Mouse (Mus musculus) spleen, adult 2 months (tissue): Measurements from ENCODE around the gene Rasa3. TPM values are rescaled to one million over a fixed set of nuclear protein-coding genes. Genes with fewer than 3 reads are reported as not detected.

ENCODE experiments used
- DNase-seq, 2 experiments: peaks; one replicate each; pipeline versions ENCODE4 v3.0.0 to v3.0.0-alpha.2; 2012 to 2021; ENCODE audit warnings: low spot score in 2 of 2, low read depth in 1 of 2
- H3K27ac ChIP-seq: fragments of 200-500 bp; 2 replicates; pipeline ENCODE4 v1.5.1; 2012; ENCODE audit warnings: low read length, inconsistent platforms; ENCODE audit not compliant: insufficient read depth
- H3K27me3 ChIP-seq: fragments of 200-500 bp; 2 replicates; pipeline ENCODE4 v1.6.1; 2012; ENCODE audit warnings: mild to moderate bottlenecking, moderate library complexity, low read length, inconsistent platforms; ENCODE audit not compliant: control insufficient read depth, insufficient read depth
- H3K36me3 ChIP-seq: fragments of 200-500 bp; 2 replicates; pipeline ENCODE4 v1.6.1; 2012; ENCODE audit warnings: mild to moderate bottlenecking, low read length, inconsistent platforms; ENCODE audit not compliant: control insufficient read depth, insufficient read depth
- H3K4me1 ChIP-seq: fragments of 200-500 bp; 2 replicates; pipeline ENCODE4 v1.6.1; 2011; ENCODE audit warnings: inconsistent platforms; ENCODE audit not compliant: control insufficient read depth, insufficient read depth, insufficient read length
- H3K4me3 ChIP-seq: fragments of 200-500 bp; 2 replicates; pipeline ENCODE4 v1.5.1; 2011; ENCODE audit warnings: mild to moderate bottlenecking, inconsistent platforms; ENCODE audit not compliant: insufficient read depth, insufficient read length; ENCODE audit errors: extremely low read depth
- CTCF ChIP-seq: fragments of 200-500 bp; IDR thresholded peaks from 2 replicates; pipeline ENCODE4 v1.5.1; 2011; ENCODE audit warnings: mild to moderate bottlenecking, inconsistent platforms; ENCODE audit not compliant: insufficient read depth, insufficient read length, insufficient replicate concordance; ENCODE audit errors: extremely low read depth
- POLR2A ChIP-seq: fragments of 200-500 bp; IDR thresholded peaks from 2 replicates; pipeline ENCODE4 v1.6.1; 2011; ENCODE audit warnings: low read depth, low read length, inconsistent platforms
- WGBS: fragments of 180-500 bp; shearing (Covaris S2); methylation state at CpG from one replicate; pipeline ENCODE4 v1.1.7; 2018; 5-methylcytosine and 5-hydroxymethylcytosine counted together
- polyA plus RNA-seq: library from polyadenylated mRNA; depleted of rRNA; stranded (reverse); fragments of >200 nt; gene quantifications from 2 replicates; pipeline ENCODE4 v1.2.3, GENCODE M21; 2012

Gene Rasa3
- polyA plus RNA-seq, 1 experiment = 98.7 TPM

DNA sequence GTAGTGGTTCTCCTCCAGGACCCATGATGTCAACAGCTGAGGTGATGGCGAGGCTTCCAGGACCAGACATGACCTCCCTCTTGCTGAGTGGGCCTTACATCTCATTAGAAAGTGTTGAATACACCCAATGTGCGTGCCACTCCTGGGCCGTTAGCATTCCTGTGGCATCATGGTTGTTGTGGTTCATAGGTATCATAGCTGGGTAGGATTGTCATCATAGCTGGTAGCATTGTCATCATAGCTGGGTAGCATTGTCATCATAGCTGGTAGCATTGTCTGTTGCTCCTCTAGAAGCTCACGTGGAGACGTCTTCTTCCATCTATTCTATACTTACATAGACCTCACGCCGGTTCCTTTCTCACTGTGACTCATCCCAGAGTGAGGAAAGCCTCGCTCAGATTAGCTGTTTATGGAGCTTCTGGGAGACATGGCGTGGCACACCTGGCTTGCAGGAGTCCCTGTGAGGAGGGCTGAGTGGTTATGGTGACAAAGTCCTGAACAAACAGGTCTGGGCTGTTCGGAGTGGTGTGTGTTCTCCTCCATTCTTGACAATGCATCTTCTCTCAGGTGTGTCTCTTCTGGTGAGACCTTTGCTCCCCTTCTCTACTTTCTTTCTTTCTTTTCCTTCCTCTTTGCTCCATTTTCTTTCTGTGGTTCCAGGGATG, 17.9 kb upstream of the Rasa3 start:
- Histone ChIP-seq H3K36me3 (no peaks in the 10 kb centered on the region), H3K27ac (no peak overlapping the region), H3K4me3 (no peak overlapping the region), H3K4me1 (no peaks in the 10 kb centered on the region), H3K27me3 (no peaks in the 10 kb centered on the region)
- TF ChIP-seq CTCF = no peak
- no peak for TF ChIP-seq POLR2A
- 91% methylated on average over 10 of the region's 10 CpGs for WGBS
- peak in 1 of 2 experiments; percentile 1 for DNase-seq

DNA sequence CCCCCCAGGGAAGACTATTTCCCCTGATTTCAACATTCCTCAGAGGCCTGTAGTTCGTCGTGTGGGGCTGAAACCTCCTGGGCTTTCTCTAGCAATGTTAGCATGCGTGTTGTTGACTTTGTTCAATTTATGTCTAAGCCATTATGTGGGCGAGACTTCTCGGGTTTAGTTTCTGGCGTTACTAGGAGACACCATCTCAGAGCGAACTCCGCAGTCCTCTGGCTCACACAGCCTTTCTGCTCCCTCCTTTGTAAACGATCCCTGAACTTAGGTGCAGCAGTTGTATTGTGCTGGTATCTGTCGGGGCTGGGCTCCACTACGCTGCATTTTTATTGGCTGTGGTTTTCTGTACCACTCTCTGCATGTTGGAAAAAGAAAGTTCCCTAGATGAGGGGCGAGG, 17.3 kb upstream of the Rasa3 start:
- TF ChIP-seq CTCF (no peak), POLR2A (no peak)
- H3K4me1 ChIP-seq = no peaks in the 10 kb centered on the region
- H3K27me3 ChIP-seq = no peaks in the 10 kb centered on the region
- 80% methylated on average over 12 of the region's 12 CpGs for WGBS
- H3K36me3 ChIP-seq = no peaks in the 10 kb centered on the region
- no peak overlapping the region for H3K4me3 ChIP-seq
- peak in 1 of 2 experiments; percentile 1 for DNase-seq
- H3K27ac ChIP-seq = no peak overlapping the region

DNA sequence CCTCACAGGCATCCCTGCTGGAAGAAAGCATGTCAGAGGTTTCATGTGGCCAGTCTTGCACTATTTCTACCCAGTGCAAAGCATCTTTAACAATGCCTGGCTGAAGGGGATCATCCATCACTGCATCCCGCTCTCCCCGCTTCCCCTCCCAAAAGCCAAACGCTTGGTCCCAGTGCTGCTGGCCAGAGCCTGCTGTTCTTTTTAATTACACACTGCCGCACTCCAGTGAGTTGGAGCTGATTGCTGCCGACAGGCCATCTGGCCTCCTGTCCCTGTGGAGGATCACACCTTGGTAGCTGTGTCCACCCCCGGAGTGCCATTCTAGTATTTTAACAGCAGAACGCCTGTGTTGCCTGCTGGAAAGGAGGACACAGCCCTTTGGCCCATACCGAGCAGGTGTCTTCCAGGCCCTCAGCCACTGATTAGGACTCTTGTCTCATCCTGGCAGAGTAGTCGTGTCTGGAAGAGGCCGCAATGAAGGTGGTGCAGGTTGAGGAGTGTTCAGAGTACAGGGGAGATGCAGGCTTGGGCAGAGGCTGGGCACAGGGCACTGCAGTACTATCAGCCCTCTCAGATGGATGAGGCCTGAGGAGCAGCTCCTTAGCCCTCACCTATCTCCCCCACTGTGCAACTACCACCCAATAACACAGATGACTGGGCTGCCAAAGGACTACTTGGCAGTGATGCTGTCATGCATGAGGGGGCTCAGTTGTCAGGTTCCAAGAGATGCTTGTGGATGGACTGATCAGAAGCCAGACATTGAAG, 15.1 kb upstream of the Rasa3 start:
- DNase-seq = peak in 1 of 2 experiments; percentile 1
- Histone ChIP-seq H3K27ac (no peak overlapping the region), H3K4me1 (peaks cover 8% of the 10 kb centered on the region; the same call in 1 of the 2 replicates), H3K27me3 (no peaks in the 10 kb centered on the region), H3K36me3 (no peaks in the 10 kb centered on the region), H3K4me3 (no peak overlapping the region)
- TF ChIP-seq CTCF (no peak), POLR2A (no peak)
- WGBS = 93% methylated on average over 10 of the region's 10 CpGs

DNA sequence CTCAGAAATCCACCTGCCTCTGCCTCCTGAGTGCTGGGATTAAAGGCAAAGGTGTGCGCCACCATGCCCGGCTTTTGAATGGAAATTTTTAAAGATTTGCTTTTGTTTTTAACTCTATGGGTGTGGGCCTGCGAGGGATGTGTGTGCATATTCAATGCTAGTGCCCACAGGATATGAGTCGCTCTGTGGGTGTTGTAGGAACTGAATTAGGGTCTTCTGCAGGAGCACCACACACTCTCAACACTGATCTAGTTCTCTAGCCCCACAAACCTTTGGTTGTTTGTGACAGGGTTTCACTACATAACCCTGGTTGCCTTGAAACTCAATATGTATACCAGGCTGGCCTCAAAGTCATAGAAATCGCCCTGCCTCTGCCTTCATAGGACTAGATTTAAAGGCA, 11.9 kb upstream of the Rasa3 start:
- H3K27ac ChIP-seq = no peak overlapping the region
- no peak for DNase-seq
- no peak overlapping the region for H3K4me3 ChIP-seq
- WGBS = 67% methylated on average over 5 of the region's 5 CpGs
- no peak for TF ChIP-seq CTCF
- TF ChIP-seq POLR2A = no peak
- H3K36me3 ChIP-seq = no peaks in the 10 kb centered on the region
- H3K4me1 ChIP-seq = peaks cover 29% of the 10 kb centered on the region; the same call in 1 of the 2 replicates
- H3K27me3 ChIP-seq = no peaks in the 10 kb centered on the region

DNA sequence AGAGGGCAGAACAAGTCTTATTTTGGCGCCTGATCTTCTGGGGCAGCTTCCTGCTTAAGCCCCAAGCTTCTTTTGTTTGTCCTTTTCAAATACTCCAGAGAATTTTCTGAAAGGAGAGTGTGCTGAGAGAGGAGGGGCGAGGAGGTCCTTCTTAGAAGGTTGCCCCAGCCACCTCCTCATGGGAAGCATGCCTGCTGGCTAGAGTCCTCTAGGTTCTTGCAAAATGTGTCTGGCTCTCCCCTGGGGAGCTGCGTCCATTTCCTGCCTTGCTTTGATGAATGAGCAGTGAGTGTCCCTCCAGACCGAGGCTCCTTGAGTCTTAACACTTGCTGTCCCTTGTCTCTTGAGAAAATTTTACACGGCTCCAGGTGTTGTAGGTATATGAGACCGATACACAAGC, 11.1 kb upstream of the Rasa3 start:
- TF ChIP-seq POLR2A = no peak
- WGBS = 49% methylated on average over 6 of the region's 6 CpGs
- Histone ChIP-seq H3K36me3 (no peaks in the 10 kb centered on the region), H3K4me3 (no peak overlapping the region), H3K27ac (peak overlapping the region; percentile 64), H3K4me1 (peaks cover 33% of the 10 kb centered on the region; the same call in 1 of the 2 replicates), H3K27me3 (no peaks in the 10 kb centered on the region)
- no peak for DNase-seq

DNA sequence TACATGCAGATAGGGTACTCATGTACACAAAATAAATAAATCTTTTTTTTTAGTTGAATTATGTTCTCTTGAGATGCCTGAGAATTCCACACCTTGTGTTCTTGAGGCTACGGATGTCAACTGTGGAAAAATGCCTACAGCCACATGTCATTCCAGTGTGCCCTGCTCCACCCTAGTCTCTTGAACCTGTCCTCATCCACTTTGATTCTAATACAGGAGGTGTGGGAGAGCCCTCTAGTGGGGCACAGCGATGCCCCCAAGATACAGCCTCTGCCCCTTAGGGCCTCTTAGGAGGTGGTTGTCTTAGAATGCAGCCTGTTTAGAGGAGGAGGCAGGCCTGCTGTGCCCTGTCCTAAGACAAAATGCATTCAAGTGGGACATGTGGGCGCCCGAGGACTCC, 10.5 kb upstream of the Rasa3 start:
- 42% methylated on average over 4 of the region's 4 CpGs for WGBS
- DNase-seq = peak in 1 of 2 experiments; percentile 57

DNA sequence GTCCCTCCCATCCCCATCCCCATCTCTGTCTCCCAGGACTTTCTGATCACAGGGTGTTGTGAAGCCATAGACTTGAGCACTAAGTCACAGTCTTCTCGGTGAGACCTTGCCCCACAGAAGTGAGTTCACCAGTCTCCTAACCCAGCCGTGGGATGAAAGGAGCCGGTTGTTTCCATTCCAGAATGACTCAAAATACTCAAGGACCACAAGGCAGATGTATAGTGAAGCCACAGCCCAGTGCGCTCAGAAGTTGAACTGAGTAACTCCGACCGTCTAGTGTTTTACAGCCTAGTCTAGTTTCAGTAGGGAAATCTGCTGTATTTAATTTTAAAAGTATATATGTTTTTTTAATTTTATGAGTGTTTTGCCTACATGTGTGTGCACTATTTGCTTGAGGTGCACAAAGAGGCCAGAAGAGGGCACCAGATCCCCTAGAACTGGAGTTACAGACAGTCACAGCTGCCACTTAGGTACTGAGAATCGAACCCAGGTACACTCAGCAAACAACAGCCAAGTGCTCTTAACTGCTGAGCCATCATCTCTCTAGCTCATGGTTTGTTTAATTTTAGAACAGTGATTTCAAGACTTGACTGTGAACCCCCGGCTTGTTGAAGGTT, 9.8 kb upstream of the Rasa3 start:
- 86% methylated on average over 8 of the region's 8 CpGs for WGBS
- Histone ChIP-seq H3K4me3 (no peak overlapping the region), H3K27me3 (no peaks in the 10 kb centered on the region), H3K36me3 (no peaks in the 10 kb centered on the region), H3K27ac (peak overlapping the region; percentile 85), H3K4me1 (peaks cover 33% of the 10 kb centered on the region; the same call in 1 of the 2 replicates)
- TF ChIP-seq CTCF (no peak), POLR2A (no peak)
- DNase-seq = no peak

More for the DNA sequence above, 10.5 kb upstream of the Rasa3 start:
- no peaks in the 10 kb centered on the region for H3K27me3 ChIP-seq
- H3K27ac ChIP-seq = peak overlapping the region; percentile 64
- TF ChIP-seq POLR2A (no peak), CTCF (peak; percentile 58; the same call in 1 of the 2 replicates)
- no peak overlapping the region for H3K4me3 ChIP-seq
- H3K36me3 ChIP-seq = no peaks in the 10 kb centered on the region
- peaks cover 33% of the 10 kb centered on the region; the same call in 1 of the 2 replicates for H3K4me1 ChIP-seq
